Mouse (Mus musculus): ENCODE data around the gene Gm21988. TPM values are rescaled to one million over a fixed set of nuclear protein-coding genes. Genes with fewer than 3 reads are reported as not detected.

Gm21988 gene
- total and polyA plus RNA-seq, 2 experiments from 2014 or later: 8.6 to 15.2 TPM

GRCm38 (mm10) chr11:70247136-70247845 is 7.7 kb upstream of the Gm21988 start:
- H3K27ac ChIP-seq (ENCODE audit: low read depth): no peak overlapping the region
- H3K9ac ChIP-seq (replicated peaks; ENCODE audit: low read depth, low read length): no peak overlapping the region
- 0 out of 2 replicates have a peak, but pooled peaks cover 10% of the 10 kb centered on the region for H3K27me3 ChIP-seq (ENCODE audit: control insufficient read depth, insufficient read depth, low read length)
- WGBS: 47% methylated on average over 9 of the region's 9 CpGs
- TF ChIP-seq CTCF (IDR thresholded peaks at IDR 0.05; ENCODE audit: low read depth) (peak; percentile 83), EP300 (IDR thresholded peaks at IDR 0.05; ENCODE audit: low read depth) (no peak)
- no peaks in the 10 kb centered on the region for H3K9me3 ChIP-seq (replicated peaks; ENCODE audit: control insufficient read depth, low read length)
- H3K4me2 ChIP-seq (ENCODE audit: low read depth, low read length): no peak overlapping the region
- H3K4me3 ChIP-seq (ENCODE audit: low read depth, low read length): no peak overlapping the region
- H3K4me1 ChIP-seq (ENCODE audit: control insufficient read depth, insufficient read depth): no peaks in the 10 kb centered on the region
- no peak for DNase-seq (ENCODE audit: low spot score)
- ATAC-seq (ENCODE audit: insufficient read depth, low read depth): no peak
- no peaks in the 10 kb centered on the region for H3K36me3 ChIP-seq (replicated peaks; ENCODE audit: control insufficient read depth, insufficient read depth, low read length)

GRCm38 (mm10) chr11:70242591-70242990 is 3.0 kb upstream of the Gm21988 start:
- H3K4me1 ChIP-seq (ENCODE audit: control insufficient read depth, insufficient read depth): peaks cover 14% of the 10 kb centered on the region
- no peak for ATAC-seq (ENCODE audit: insufficient read depth, low read depth)
- H3K9me3 ChIP-seq (replicated peaks; ENCODE audit: control insufficient read depth, low read length): no peaks in the 10 kb centered on the region
- TF ChIP-seq EP300 (IDR thresholded peaks at IDR 0.05; ENCODE audit: low read depth): no peak
- TF ChIP-seq CTCF (IDR thresholded peaks at IDR 0.05; ENCODE audit: low read depth): no peak
- 66% methylated on average over 11 of the region's 11 CpGs for WGBS
- H3K4me3 ChIP-seq (ENCODE audit: low read depth, low read length): no peak overlapping the region
- H3K27me3 ChIP-seq (ENCODE audit: control insufficient read depth, insufficient read depth, low read length): no peaks in the 10 kb centered on the region
- H3K4me2 ChIP-seq (ENCODE audit: low read depth, low read length): no peak overlapping the region
- H3K27ac ChIP-seq (ENCODE audit: low read depth): no peak overlapping the region
- H3K36me3 ChIP-seq (replicated peaks; ENCODE audit: control insufficient read depth, insufficient read depth, low read length): no peaks in the 10 kb centered on the region
- DNase-seq (ENCODE audit: low spot score): no peak
- no peak overlapping the region for H3K9ac ChIP-seq (replicated peaks; ENCODE audit: low read depth, low read length)

GRCm38 (mm10) chr11:70238591-70239440 is 814 bp downstream of the Gm21988 start:
- peak overlapping the region; percentile 72 for H3K4me3 ChIP-seq (ENCODE audit: low read depth, low read length)
- peaks cover 7% of the 10 kb centered on the region; the same call in 1 of the 2 replicates for H3K36me3 ChIP-seq (replicated peaks; ENCODE audit: control insufficient read depth, insufficient read depth, low read length)
- no peak for ATAC-seq (ENCODE audit: insufficient read depth, low read depth)
- H3K9ac ChIP-seq (replicated peaks; ENCODE audit: low read depth, low read length): peak overlapping the region; percentile 88
- WGBS: 9% methylated on average over 23 of the region's 23 CpGs
- H3K27ac ChIP-seq (ENCODE audit: low read depth): peak overlapping the region; percentile 94
- H3K4me1 ChIP-seq (ENCODE audit: control insufficient read depth, insufficient read depth): peaks cover 23% of the 10 kb centered on the region
- DNase-seq (ENCODE audit: low spot score): no peak
- H3K9me3 ChIP-seq (replicated peaks; ENCODE audit: control insufficient read depth, low read length): no peaks in the 10 kb centered on the region
- H3K27me3 ChIP-seq (ENCODE audit: control insufficient read depth, insufficient read depth, low read length): no peaks in the 10 kb centered on the region
- TF ChIP-seq CTCF (IDR thresholded peaks at IDR 0.05; ENCODE audit: low read depth) (no peak), EP300 (IDR thresholded peaks at IDR 0.05; ENCODE audit: low read depth) (no peak)
- H3K4me2 ChIP-seq (ENCODE audit: low read depth, low read length): peak overlapping the region; percentile 90

GRCm38 (mm10) chr11:70237457-70238167 is 2.0 kb downstream of the Gm21988 start, which contains the start of gene 0610010K14Rik:
Gene 0610010K14Rik (minus strand): TSS chr11:70237914.
- TF ChIP-seq CTCF (IDR thresholded peaks at IDR 0.05; ENCODE audit: low read depth) (peak; percentile 53), EP300 (IDR thresholded peaks at IDR 0.05; ENCODE audit: low read depth) (no peak)
- peak within 1 kb of the TSS; percentile 72 for H3K4me3 ChIP-seq (ENCODE audit: low read depth, low read length)
- peak within 1 kb of the TSS; percentile 90 for H3K4me2 ChIP-seq (ENCODE audit: low read depth, low read length)
- peak within 1 kb of the TSS; percentile 88 for H3K9ac ChIP-seq (replicated peaks; ENCODE audit: low read depth, low read length)
- DNase-seq (ENCODE audit: low spot score): peak; percentile 95
- peak; percentile 91 for ATAC-seq (ENCODE audit: insufficient read depth, low read depth)
- peaks cover 7% of the 10 kb centered on the region; the same call in 1 of the 2 replicates for H3K36me3 ChIP-seq (replicated peaks; ENCODE audit: control insufficient read depth, insufficient read depth, low read length)
- H3K4me1 ChIP-seq (ENCODE audit: control insufficient read depth, insufficient read depth): peaks cover 32% of the 10 kb centered on the region
- H3K27ac ChIP-seq (ENCODE audit: low read depth): peak within 1 kb of the TSS; percentile 94
- WGBS: under 1% methylated on average over 69 of the region's 70 CpGs
- H3K27me3 ChIP-seq (ENCODE audit: control insufficient read depth, insufficient read depth, low read length): no peaks in the 10 kb centered on the region
- no peaks in the 10 kb centered on the region for H3K9me3 ChIP-seq (replicated peaks; ENCODE audit: control insufficient read depth, low read length)

- 20% methylated on average over 7 of the region's 7 CpGs for whole genome bisulfite sequencing
- Histone ChIP-seq H3K9me3 (replicated peaks; ENCODE audit: control insufficient read depth, low read length) (no peaks in the 10 kb centered on the region), H3K9ac (replicated peaks; ENCODE audit: low read depth, low read length) (peak overlapping the region; percentile 88), H3K4me3 (ENCODE audit: low read depth, low read length) (peak overlapping the region; percentile 72), H3K27me3 (ENCODE audit: control insufficient read depth, insufficient read depth, low read length) (no peaks in the 10 kb centered on the region), H3K27ac (ENCODE audit: low read depth) (peak overlapping the region; percentile 94), H3K4me1 (ENCODE audit: control insufficient read depth, insufficient read depth) (peaks cover 32% of the 10 kb centered on the region), H3K36me3 (replicated peaks; ENCODE audit: control insufficient read depth, insufficient read depth, low read length) (peaks cover 7% of the 10 kb centered on the region; the same call in 1 of the 2 replicates), H3K4me2 (ENCODE audit: low read depth, low read length) (peak overlapping the region; percentile 90)
- DNase-seq (ENCODE audit: low spot score): no peak
- ATAC-seq (ENCODE audit: insufficient read depth, low read depth): no peak
- no peak for TF ChIP-seq EP300 (IDR thresholded peaks at IDR 0.05; ENCODE audit: low read depth)
- TF ChIP-seq CTCF (IDR thresholded peaks at IDR 0.05; ENCODE audit: low read depth): no peak
These were observed 2.9 kb downstream of the Gm21988 start for GRCm38 (mm10) chr11:70236717-70237116.

Measured in heart, postnatal 0 days (tissue).